Mouse (Mus musculus): ENCODE results near the gene Tgm6. TPM values are rescaled to one million over a fixed set of nuclear protein-coding genes. Genes with fewer than 3 reads are reported as not detected.

Gene Tgm6
- polyA plus RNA-seq, 2 experiments = not detected

- 70% methylated on average over 23 of the region's 23 CpGs for WGBS (ENCODE audit: insufficient replicate concordance)
- H3K4me1 ChIP-seq (replicated peaks; ENCODE audit: control insufficient read depth in 2 of 2, insufficient read depth in 2 of 2, low read length in 1 of 2) = no peaks in the 10 kb centered on the region
- no peak for TF ChIP-seq EP300 (IDR thresholded peaks at IDR 0.05; ENCODE audit: low read depth)
- TF ChIP-seq CTCF (IDR thresholded peaks at IDR 0.05; ENCODE audit: low read depth) = no peak
- ATAC-seq (ENCODE audit: insufficient read depth) (no peak), DNase-seq (ENCODE audit: low read depth in 3 of 3, low spot score in 3 of 3) (no peak)
- H3K36me3 ChIP-seq (replicated peaks; ENCODE audit: control insufficient read depth, insufficient read depth, low read depth) = no peaks in the 10 kb centered on the region
- no peak overlapping the region for H3K4me3 ChIP-seq (ENCODE audit: insufficient read depth in 1 of 2, low read depth in 2 of 2, low read length in 2 of 2)
- H3K9ac ChIP-seq (replicated peaks) = no peak overlapping the region
- no peaks in the 10 kb centered on the region for H3K27me3 ChIP-seq (ENCODE audit: control insufficient read depth, insufficient read depth, low read length)
- no peak overlapping the region for H3K27ac ChIP-seq
- no peak overlapping the region for H3K4me2 ChIP-seq (ENCODE audit: low read depth)
- H3K9me3 ChIP-seq (ENCODE audit: control insufficient read depth, low read length) = no peaks in the 10 kb centered on the region
These were observed 32.6 kb downstream of the Tgm6 start for GRCm38 (mm10) chr2:130144703-130145324.

GRCm38 (mm10) chr2:130146089-130146668 lies 34.0 kb downstream of the Tgm6 start:
- no peak for ATAC-seq (ENCODE audit: insufficient read depth)
- no peaks in the 10 kb centered on the region for H3K4me1 ChIP-seq (replicated peaks; ENCODE audit: control insufficient read depth in 2 of 2, insufficient read depth in 2 of 2, low read length in 1 of 2)
- no peak overlapping the region for H3K4me2 ChIP-seq (ENCODE audit: low read depth)
- H3K27me3 ChIP-seq (ENCODE audit: control insufficient read depth, insufficient read depth, low read length) = no peaks in the 10 kb centered on the region
- no peak for DNase-seq (ENCODE audit: low read depth in 3 of 3, low spot score in 3 of 3)
- H3K27ac ChIP-seq = no peak overlapping the region
- whole genome bisulfite sequencing (ENCODE audit: insufficient replicate concordance) = 51% methylated on average over 5 of the region's 5 CpGs
- H3K9me3 ChIP-seq (ENCODE audit: control insufficient read depth, low read length) = no peaks in the 10 kb centered on the region
- TF ChIP-seq CTCF (IDR thresholded peaks at IDR 0.05; ENCODE audit: low read depth) (no peak), EP300 (IDR thresholded peaks at IDR 0.05; ENCODE audit: low read depth) (no peak)
- no peak overlapping the region for H3K9ac ChIP-seq (replicated peaks)
- no peak overlapping the region for H3K4me3 ChIP-seq (ENCODE audit: insufficient read depth in 1 of 2, low read depth in 2 of 2, low read length in 2 of 2)
- H3K36me3 ChIP-seq (replicated peaks; ENCODE audit: control insufficient read depth, insufficient read depth, low read depth) = no peaks in the 10 kb centered on the region

- no peaks in the 10 kb centered on the region for H3K36me3 ChIP-seq (replicated peaks; ENCODE audit: control insufficient read depth, insufficient read depth, low read depth)
- DNase-seq (ENCODE audit: low read depth in 3 of 3, low spot score in 3 of 3) (no peak), ATAC-seq (ENCODE audit: insufficient read depth) (no peak)
- H3K27ac ChIP-seq = no peak overlapping the region
- no peaks in the 10 kb centered on the region for H3K9me3 ChIP-seq (ENCODE audit: control insufficient read depth, low read length)
- TF ChIP-seq EP300 (IDR thresholded peaks at IDR 0.05; ENCODE audit: low read depth) (no peak), CTCF (IDR thresholded peaks at IDR 0.05; ENCODE audit: low read depth) (no peak)
- H3K27me3 ChIP-seq (ENCODE audit: control insufficient read depth, insufficient read depth, low read length) = no peaks in the 10 kb centered on the region
- H3K4me2 ChIP-seq (ENCODE audit: low read depth) = no peak overlapping the region
- no peaks in the 10 kb centered on the region for H3K4me1 ChIP-seq (replicated peaks; ENCODE audit: control insufficient read depth in 2 of 2, insufficient read depth in 2 of 2, low read length in 1 of 2)
- no peak overlapping the region for H3K4me3 ChIP-seq (ENCODE audit: insufficient read depth in 1 of 2, low read depth in 2 of 2, low read length in 2 of 2)
- no peak overlapping the region for H3K9ac ChIP-seq (replicated peaks)
- WGBS (ENCODE audit: insufficient replicate concordance) = 58% methylated on average over 3 of the region's 3 CpGs
These were observed 43.0 kb downstream of the Tgm6 start for GRCm38 (mm10) chr2:130155171-130155570.

GRCm38 (mm10) chr2:130155851-130156250 lies 43.6 kb downstream of the Tgm6 start:
- DNase-seq (ENCODE audit: low read depth in 3 of 3, low spot score in 3 of 3) (no peak), ATAC-seq (ENCODE audit: insufficient read depth) (no peak)
- Histone ChIP-seq H3K9me3 (ENCODE audit: control insufficient read depth, low read length) (no peaks in the 10 kb centered on the region), H3K4me2 (ENCODE audit: low read depth) (no peak overlapping the region), H3K27ac (no peak overlapping the region), H3K36me3 (replicated peaks; ENCODE audit: control insufficient read depth, insufficient read depth, low read depth) (no peaks in the 10 kb centered on the region), H3K4me3 (ENCODE audit: insufficient read depth in 1 of 2, low read depth in 2 of 2, low read length in 2 of 2) (no peak overlapping the region), H3K27me3 (ENCODE audit: control insufficient read depth, insufficient read depth, low read length) (no peaks in the 10 kb centered on the region), H3K4me1 (replicated peaks; ENCODE audit: control insufficient read depth in 2 of 2, insufficient read depth in 2 of 2, low read length in 1 of 2) (no peaks in the 10 kb centered on the region; a peak in 1 of 4 replicates), H3K9ac (replicated peaks) (no peak overlapping the region)
- TF ChIP-seq CTCF (IDR thresholded peaks at IDR 0.05; ENCODE audit: low read depth) (no peak), EP300 (IDR thresholded peaks at IDR 0.05; ENCODE audit: low read depth) (no peak)

DNA sequence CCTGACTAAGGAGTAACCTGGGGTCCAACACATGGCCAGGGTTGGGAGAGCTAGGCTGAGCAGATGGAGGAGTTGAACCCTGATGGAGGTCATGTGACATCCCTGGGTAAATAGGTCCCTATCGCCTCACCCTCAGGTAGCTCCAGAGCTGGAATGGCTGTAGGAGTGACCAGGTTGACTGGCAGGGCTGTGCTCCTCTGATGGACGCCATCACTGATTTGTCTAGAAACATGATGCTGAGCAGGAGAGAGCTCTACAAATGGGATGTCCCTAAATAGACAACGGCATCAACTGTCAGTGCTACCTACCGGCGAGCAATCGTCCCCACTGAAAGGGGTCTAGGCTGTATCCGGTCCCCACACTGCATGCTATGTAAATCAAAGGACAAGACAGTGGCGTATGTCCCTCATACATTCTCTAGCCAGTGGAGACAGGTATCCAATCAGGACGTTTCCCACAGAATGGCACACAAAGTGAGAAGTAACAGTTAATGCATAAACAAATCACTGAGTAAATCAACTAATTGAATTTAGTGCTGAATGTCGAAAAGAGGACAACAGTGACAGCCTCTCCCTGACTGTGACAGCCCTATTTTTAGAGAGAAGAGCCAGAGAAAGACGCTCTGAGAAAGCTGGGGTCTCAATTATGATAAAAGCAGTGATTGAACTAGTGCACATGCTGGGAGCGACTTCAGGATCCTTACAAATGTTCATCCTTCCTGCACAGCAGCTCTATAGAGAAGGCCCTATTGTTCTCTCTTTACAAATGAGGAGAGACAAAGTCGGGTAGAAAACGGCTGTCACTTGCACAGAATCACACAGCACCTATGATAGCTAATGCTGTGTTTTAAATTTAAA lies 45.2 kb downstream of the Tgm6 start:
- 63% methylated on average over 14 of the region's 14 CpGs for WGBS (ENCODE audit: insufficient replicate concordance)
- DNase-seq (ENCODE audit: low read depth in 3 of 3, low spot score in 3 of 3) (no peak), ATAC-seq (ENCODE audit: insufficient read depth) (no peak)
- Histone ChIP-seq H3K27ac (no peak overlapping the region), H3K4me2 (ENCODE audit: low read depth) (no peak overlapping the region), H3K4me3 (ENCODE audit: insufficient read depth in 1 of 2, low read depth in 2 of 2, low read length in 2 of 2) (no peak overlapping the region), H3K9ac (replicated peaks) (no peak overlapping the region), H3K27me3 (ENCODE audit: control insufficient read depth, insufficient read depth, low read length) (no peaks in the 10 kb centered on the region), H3K4me1 (replicated peaks; ENCODE audit: control insufficient read depth in 2 of 2, insufficient read depth in 2 of 2, low read length in 1 of 2) (no peaks in the 10 kb centered on the region; a peak in 1 of 4 replicates), H3K36me3 (replicated peaks; ENCODE audit: control insufficient read depth, insufficient read depth, low read depth) (no peaks in the 10 kb centered on the region), H3K9me3 (ENCODE audit: control insufficient read depth, low read length) (no peaks in the 10 kb centered on the region)
- TF ChIP-seq EP300 (IDR thresholded peaks at IDR 0.05; ENCODE audit: low read depth) (no peak), CTCF (IDR thresholded peaks at IDR 0.05; ENCODE audit: low read depth) (no peak)

Measured in liver, embryonic 14.5 days (tissue).